Mouse (Mus musculus) bone marrow macrophage, adult 2 months (primary cell): ENCODE results near the gene Smim27.

Experiments used
- CTCF ChIP-seq: IDR thresholded peaks from 2 replicates; pipeline ENCODE4 v1.5.1; 2012; ENCODE audit warnings: low read depth, mild to moderate bottlenecking, low read length, moderate library complexity
- POLR2A ChIP-seq: IDR thresholded peaks from 2 replicates; pipeline ENCODE4 v1.6.1; 2012; ENCODE audit warnings: mild to moderate bottlenecking, low read depth, low read length, borderline replicate concordance

DNA sequence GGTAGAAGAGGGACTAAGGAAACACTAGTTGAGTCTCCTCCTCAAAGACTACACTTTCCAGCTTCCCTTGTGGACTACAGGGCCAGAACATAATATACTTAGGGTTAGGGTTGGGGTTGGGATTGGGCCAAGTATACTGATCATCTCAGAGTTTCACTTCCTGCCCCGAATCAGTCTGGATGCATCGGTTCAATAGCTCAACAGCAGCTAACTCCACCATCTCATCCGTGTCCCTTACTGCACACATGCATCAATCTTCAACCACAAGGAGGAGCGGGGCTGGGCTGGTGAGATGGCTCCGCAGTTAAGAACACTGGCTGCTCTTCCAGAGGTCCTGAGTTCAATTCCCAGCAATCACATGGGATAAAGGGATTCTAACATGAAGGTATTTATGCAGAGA lies 18.4 kb upstream of the Smim27 start:
- TF ChIP-seq POLR2A (no peak), CTCF (no peak)
